Mouse (Mus musculus) stomach, embryonic 16.5 days (tissue): Measurements from ENCODE around the gene Akr1b10. TPM values are rescaled to one million over a fixed set of nuclear protein-coding genes. Genes with fewer than 3 reads are reported as not detected.

Source experiments
- ATAC-seq: fragments of 200-750 bp; cut with Nextera tagmentation; 2 replicates; pipeline ENCODE4 v1.8.0; 2017; ENCODE audit warnings: moderate number of reproducible peaks, moderate TSS enrichment; ENCODE audit not compliant: insufficient read depth, low FRiP score
- H3K27ac ChIP-seq: fragments of 300-500 bp; sonication (generic); 2 replicates; pipeline ENCODE4 v1.5.1; 2014; ENCODE audit warnings: low read length
- H3K27me3 ChIP-seq: fragments of 300-500 bp; sonication (generic); 2 replicates; pipeline ENCODE4 v1.6.1; 2014; ENCODE audit warnings: low read length, control low read depth, mixed read lengths; ENCODE audit not compliant: control insufficient read depth, insufficient read depth
- H3K36me3 ChIP-seq: fragments of 300-500 bp; sonication (generic); 2 replicates; pipeline ENCODE4 v1.6.1; 2014; ENCODE audit warnings: low read length; ENCODE audit not compliant: control insufficient read depth, insufficient read depth
- H3K4me1 ChIP-seq: fragments of 300-500 bp; sonication (generic); 2 replicates; pipeline ENCODE4 v1.6.1; 2014; ENCODE audit warnings: low read length, control low read depth, mixed read lengths; ENCODE audit not compliant: control insufficient read depth, insufficient read depth
- H3K4me2 ChIP-seq: fragments of 300-500 bp; sonication (generic); 2 replicates; pipeline ENCODE4 v1.6.1; 2014; ENCODE audit warnings: low read depth, low read length, mixed read lengths
- H3K4me3 ChIP-seq: fragments of 300-500 bp; sonication (generic); replicated peaks from 2 replicates; pipeline ENCODE4 v1.5.1; 2014; ENCODE audit warnings: mild to moderate bottlenecking, low read length
- H3K9ac ChIP-seq: fragments of 300-500 bp; sonication (generic); 2 replicates; pipeline ENCODE4 v1.6.1; 2014; ENCODE audit warnings: low read length
- H3K9me3 ChIP-seq: fragments of 300-500 bp; sonication (generic); replicated peaks from 2 replicates; pipeline ENCODE4 v1.6.1; 2016; ENCODE audit warnings: low read length, control low read depth; ENCODE audit not compliant: control insufficient read depth
- WGBS: fragments of 180-500 bp; shearing (Covaris S2); extraction: QIAGEN DNeasy Blood & Tissue Kit; methylation state at CpG from one replicate; pipeline ENCODE4 v1.1.7; 2014; 5-methylcytosine and 5-hydroxymethylcytosine counted together
- polyA plus RNA-seq: library from polyadenylated mRNA; unstranded; fragments of >200 nt; fragmentation: Nextera tagmentation; extraction: Ambion mirVana; gene quantifications from 2 replicates; pipeline ENCODE4 v1.2.1, GENCODE M21; 2015

The Akr1b10 gene
- polyA plus RNA-seq, 1 experiment from 2014 or later = 24.9 TPM

DNA sequence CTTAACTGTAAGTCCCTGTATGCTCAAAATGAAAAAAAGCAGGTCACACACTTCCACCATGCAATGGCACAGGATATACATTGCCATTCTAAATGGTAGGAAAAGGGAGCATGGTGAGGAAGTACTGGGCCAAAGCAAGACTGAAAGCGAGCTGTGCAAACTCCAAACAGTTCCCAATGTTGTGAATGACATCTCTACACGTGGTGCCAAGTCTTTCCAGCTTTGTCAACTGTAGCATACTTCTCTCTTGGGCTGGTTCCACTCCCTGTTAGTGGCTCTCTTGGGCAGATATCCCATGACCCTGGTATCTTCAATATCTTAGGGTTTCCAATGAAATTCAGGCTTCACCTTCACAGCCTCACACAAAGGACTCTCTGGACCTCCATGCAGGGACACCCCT is 55.0 kb downstream of the Akr1b10 start:
- Histone ChIP-seq H3K4me3 (no peak overlapping the region), H3K27me3 (no peaks in the 10 kb centered on the region), H3K9me3 (no peaks in the 10 kb centered on the region), H3K4me2 (no peak overlapping the region), H3K4me1 (no peaks in the 10 kb centered on the region), H3K27ac (no peak overlapping the region), H3K9ac (no peak overlapping the region), H3K36me3 (no peaks in the 10 kb centered on the region)
- no peak for ATAC-seq
- 68% methylated on average over 2 of the region's 2 CpGs for WGBS

DNA sequence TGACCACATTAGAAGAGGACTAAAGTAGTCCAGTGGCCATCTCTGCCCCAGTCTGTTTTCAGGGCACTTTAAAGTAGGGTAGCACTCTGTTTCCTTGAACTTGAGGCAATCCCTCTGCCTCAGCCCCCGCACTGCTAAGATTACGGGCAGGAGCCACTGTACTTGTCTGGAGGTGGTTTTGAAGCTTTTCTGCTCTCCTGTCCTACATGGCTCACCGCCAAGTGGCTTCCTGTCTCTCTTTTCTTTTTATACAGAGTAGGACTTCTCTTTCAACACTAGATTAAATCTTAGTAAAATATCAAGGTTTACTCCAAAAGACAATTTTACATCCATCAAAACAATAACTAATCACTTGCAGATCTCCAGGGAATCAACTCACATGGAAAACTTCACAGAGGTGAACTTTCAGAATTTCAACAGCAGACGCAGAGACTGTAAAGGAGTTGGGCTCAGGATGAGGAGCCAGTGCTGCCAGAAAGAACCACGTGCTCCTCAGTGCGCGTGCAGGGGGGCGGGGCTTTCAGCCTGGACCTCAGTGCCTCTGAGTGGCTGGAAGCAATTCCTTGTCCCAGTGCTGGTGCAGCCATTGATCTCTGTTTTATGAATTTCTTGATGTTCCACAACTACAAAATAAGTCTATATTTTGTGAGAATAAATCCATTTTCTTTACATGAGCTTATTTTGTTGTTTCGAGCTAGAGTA is 57.7 kb downstream of the Akr1b10 start:
- ATAC-seq = no peak
- Histone ChIP-seq H3K9me3 (no peaks in the 10 kb centered on the region), H3K27me3 (no peaks in the 10 kb centered on the region), H3K4me3 (no peak overlapping the region), H3K36me3 (no peaks in the 10 kb centered on the region), H3K4me2 (no peak overlapping the region), H3K27ac (no peak overlapping the region), H3K9ac (no peak overlapping the region), H3K4me1 (no peaks in the 10 kb centered on the region)
- WGBS = 52% methylated on average over 9 of the region's 9 CpGs

DNA sequence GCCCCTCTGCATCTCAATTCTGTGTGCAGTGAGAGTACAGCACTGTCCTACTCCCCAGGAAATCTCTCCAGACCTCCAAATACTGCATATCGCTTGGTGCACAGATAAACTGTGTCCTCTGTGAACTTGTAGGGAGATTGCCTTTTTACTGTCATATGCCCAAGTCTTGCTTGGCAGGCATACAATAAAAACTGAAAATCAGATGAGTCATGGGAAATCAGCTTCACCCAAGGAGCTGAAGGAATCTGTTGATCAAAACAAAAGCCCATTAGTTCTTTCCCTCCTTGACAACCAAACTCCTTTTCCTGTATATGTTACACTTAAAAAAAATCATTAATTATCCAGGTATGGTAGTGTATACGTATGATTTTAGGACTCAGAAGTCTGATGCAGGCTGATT is 59.8 kb downstream of the Akr1b10 start:
- Histone ChIP-seq H3K4me2 (no peak overlapping the region), H3K9ac (no peak overlapping the region), H3K4me3 (no peak overlapping the region), H3K27me3 (no peaks in the 10 kb centered on the region), H3K36me3 (no peaks in the 10 kb centered on the region), H3K9me3 (no peaks in the 10 kb centered on the region), H3K4me1 (no peaks in the 10 kb centered on the region), H3K27ac (no peak overlapping the region)
- no peak for ATAC-seq
- WGBS = 81% methylated on average over 2 of the region's 2 CpGs

Other genes starting within 250 kb of the Akr1b10 start
- 43.4 and 44.3 TPM in 2 replicates for gene Slc35b4, start 207.1 kb upstream of the Akr1b10 start, polyA plus RNA-seq
- gene Akr1b3, start 66.7 kb upstream of the Akr1b10 start, polyA plus RNA-seq = 122 and 130 TPM in 2 replicates
- 5.6 and 6.9 TPM in 2 replicates for gene Akr1b8, start 30.1 kb upstream of the Akr1b10 start, polyA plus RNA-seq
- 1.5 and 16.7 TPM in 2 replicates for gene Akr1b7, start 28.1 kb downstream of the Akr1b10 start, polyA plus RNA-seq
- 44.1 and 55.0 TPM in 2 replicates for gene Bpgm, start 92.0 kb downstream of the Akr1b10 start, polyA plus RNA-seq
- 362 and 363 TPM in 2 replicates for gene Cald1, start 214.3 kb downstream of the Akr1b10 start, polyA plus RNA-seq